Mouse (Mus musculus) MEL (cell line): ENCODE results near the gene D17Wsu92e. TPM values are rescaled to one million over a fixed set of nuclear protein-coding genes. Genes with fewer than 3 reads are reported as not detected.

ENCODE experiments used
- DNase-seq: peaks from one replicate; pipeline ENCODE4 v3.0.0; 2011; ENCODE audit warnings: low read depth, low spot score
- H3K27ac ChIP-seq: 2 replicates; pipeline ENCODE4 v1.5.1; 2012; ENCODE audit warnings: low read depth, mild to moderate bottlenecking, control low read depth, low read length, moderate library complexity; ENCODE audit not compliant: control insufficient read depth
- H3K27me3 ChIP-seq, 2 experiments: fragments of 150-350 bp in 1 of 2; sonication (generic) in 1 of 2; 2 replicates each; pipeline ENCODE4 v1.6.1; 2012; ENCODE audit warnings: low read length in 2 of 2, mild to moderate bottlenecking in 2 of 2, improper control_type of control experiment in 1 of 2, moderate library complexity in 1 of 2; ENCODE audit not compliant: insufficient read depth in 2 of 2, control insufficient read depth in 1 of 2
- H3K36me3 ChIP-seq, 2 experiments: 2 replicates each; pipeline ENCODE4 v1.6.1; 2012 to 2014; ENCODE audit warnings: low read length in 2 of 2, improper control_type of control experiment in 1 of 2, inconsistent platforms in 1 of 2, mild to moderate bottlenecking in 1 of 2; ENCODE audit not compliant: insufficient read depth in 2 of 2, control insufficient read depth in 1 of 2
- H3K4me1 ChIP-seq, 2 experiments: fragments of 150-350 bp in 1 of 2; sonication (generic) in 1 of 2; 2 replicates each; pipeline ENCODE4 v1.6.1; 2012; ENCODE audit warnings: low read length in 2 of 2, improper control_type of control experiment in 1 of 2, mild to moderate bottlenecking in 1 of 2; ENCODE audit not compliant: insufficient read depth in 2 of 2, control insufficient read depth in 1 of 2
- H3K4me3 ChIP-seq, 2 experiments: fragments of 150-350 bp in 1 of 2; sonication (generic) in 1 of 2; 2 replicates each; pipeline ENCODE4 v1.5.1; 2012; ENCODE audit warnings: low read depth in 2 of 2, low read length in 2 of 2, mild to moderate bottlenecking in 2 of 2, moderate library complexity in 2 of 2, control low read depth in 1 of 2, improper control_type of control experiment in 1 of 2; ENCODE audit not compliant: control insufficient read depth in 1 of 2, insufficient read depth in 1 of 2
- H3K79me2 ChIP-seq: 2 replicates; pipeline ENCODE4 v1.6.1; 2012; ENCODE audit warnings: mild to moderate bottlenecking, low read length, moderate library complexity; ENCODE audit not compliant: control insufficient read depth, poor library complexity, insufficient read depth
- H3K9ac ChIP-seq: 2 replicates; pipeline ENCODE4 v1.6.1; 2012; ENCODE audit warnings: low read depth, mild to moderate bottlenecking, control low read depth, low read length, moderate library complexity; ENCODE audit not compliant: control insufficient read depth, poor library complexity, severe bottlenecking
- H3K9me3 ChIP-seq: fragments of 150-350 bp; sonication (generic); replicated peaks from 2 replicates; pipeline ENCODE4 v1.6.1; 2012; ENCODE audit warnings: mild to moderate bottlenecking, low read length, improper control_type of control experiment, moderate library complexity; ENCODE audit not compliant: insufficient read depth
- BHLHE40 ChIP-seq: IDR thresholded peaks from 2 replicates; pipeline ENCODE4 v1.6.1; 2012; ENCODE audit warnings: low read depth, mild to moderate bottlenecking, inconsistent platforms, low read length, improper control_type of control experiment, borderline replicate concordance
- CHD1 ChIP-seq: IDR thresholded peaks from 2 replicates; pipeline ENCODE4 v1.6.1; 2012; ENCODE audit warnings: low read depth, mild to moderate bottlenecking, inconsistent platforms, low read length, improper control_type of control experiment
- CTCF ChIP-seq, 3 experiments: IDR thresholded peaks in 2 of 3; conservative IDR thresholded peaks in 1 of 3; 2 replicates each; pipeline ENCODE4 v1.5.1; 2011 to 2012; ENCODE audit warnings: low read length in 3 of 3, low read depth in 2 of 3, mild to moderate bottlenecking in 2 of 3, improper control_type of control experiment in 1 of 3, inconsistent platforms in 1 of 3, mixed read lengths in 1 of 3, moderate library complexity in 1 of 3; ENCODE audit not compliant: control insufficient read depth in 1 of 3, insufficient read depth in 1 of 3, poor library complexity in 1 of 3, severe bottlenecking in 1 of 3
- ELF1 ChIP-seq: IDR thresholded peaks from 2 replicates; pipeline ENCODE4 v1.6.1; 2014; ENCODE audit warnings: low read depth, mild to moderate bottlenecking, inconsistent platforms, low read length, improper control_type of control experiment, moderate library complexity
- EP300 ChIP-seq, 2 experiments: IDR thresholded peaks; 2 replicates each; pipeline ENCODE4 v1.6.1; 2011; ENCODE audit warnings: improper control_type of control experiment in 2 of 2, low read length in 2 of 2, low read depth in 1 of 2, mild to moderate bottlenecking in 1 of 2
- GABPA ChIP-seq: IDR thresholded peaks from 2 replicates; pipeline ENCODE4 v1.6.1; 2012; ENCODE audit warnings: low read depth, mild to moderate bottlenecking, inconsistent platforms, low read length, improper control_type of control experiment, moderate library complexity
- GATA1 ChIP-seq: IDR thresholded peaks from 2 replicates; pipeline ENCODE4 v1.6.1; 2011; ENCODE audit warnings: low read depth, low read length, improper control_type of control experiment
- KAT2A ChIP-seq: conservative IDR thresholded peaks from 2 replicates; pipeline ENCODE4 v1.6.1; 2012; ENCODE audit warnings: low read depth, low read length, improper control_type of control experiment, inconsistent platforms
- MAFK ChIP-seq: IDR thresholded peaks from 2 replicates; pipeline ENCODE4 v1.6.1; 2011; ENCODE audit warnings: low read depth, mild to moderate bottlenecking, low read length, improper control_type of control experiment, borderline replicate concordance
- MAX ChIP-seq: IDR thresholded peaks from 2 replicates; pipeline ENCODE4 v1.6.1; 2011; ENCODE audit warnings: low read length, improper control_type of control experiment
- MAZ ChIP-seq: IDR thresholded peaks from 2 replicates; pipeline ENCODE4 v1.6.1; 2012; ENCODE audit warnings: low read depth, mild to moderate bottlenecking, inconsistent platforms, low read length, improper control_type of control experiment
- MXI1 ChIP-seq: IDR thresholded peaks from 2 replicates; pipeline ENCODE4 v1.6.1; 2011; ENCODE audit warnings: mild to moderate bottlenecking, low read depth, low read length, improper control_type of control experiment
- MYC ChIP-seq: IDR thresholded peaks from 2 replicates; pipeline ENCODE4 v1.6.1; 2011; ENCODE audit warnings: low read depth, mild to moderate bottlenecking, low read length, improper control_type of control experiment, moderate library complexity
- NELFE ChIP-seq: IDR thresholded peaks from 2 replicates; pipeline ENCODE4 v1.6.1; 2011; ENCODE audit warnings: low read depth, low read length, improper control_type of control experiment
- NRF1 ChIP-seq: IDR thresholded peaks from 2 replicates; pipeline ENCODE4 v1.6.1; 2014; ENCODE audit warnings: low read depth, mild to moderate bottlenecking, inconsistent platforms, low read length, improper control_type of control experiment, moderate library complexity; ENCODE audit not compliant: poor library complexity, insufficient read depth, severe bottlenecking
- POLR2AphosphoS5 ChIP-seq: IDR thresholded peaks from 2 replicates; pipeline ENCODE4 v1.6.1; 2012; ENCODE audit warnings: low read depth, borderline replicate concordance, mild to moderate bottlenecking, inconsistent platforms, low read length, moderate library complexity, mixed read lengths
- RAD21 ChIP-seq: IDR thresholded peaks from 2 replicates; pipeline ENCODE4 v1.6.1; 2011; ENCODE audit warnings: mild to moderate bottlenecking, low read depth, low read length, improper control_type of control experiment
- RCOR1 ChIP-seq: IDR thresholded peaks from 2 replicates; pipeline ENCODE4 v1.6.1; 2012; ENCODE audit warnings: low read depth, mild to moderate bottlenecking, inconsistent platforms, low read length, improper control_type of control experiment
- SMC3 ChIP-seq: IDR thresholded peaks from 2 replicates; pipeline ENCODE4 v1.6.1; 2011; ENCODE audit warnings: low read depth, low read length, improper control_type of control experiment
- TAL1 ChIP-seq: IDR thresholded peaks from 2 replicates; pipeline ENCODE4 v1.6.1; 2012; ENCODE audit warnings: mild to moderate bottlenecking, inconsistent platforms, low read length, moderate library complexity, mixed read lengths
- TBP ChIP-seq: IDR thresholded peaks from 2 replicates; pipeline ENCODE4 v1.8.0; 2011; ENCODE audit warnings: low read depth, low read length, improper control_type of control experiment
- USF2 ChIP-seq, 2 experiments: IDR thresholded peaks; 2 replicates each; pipeline ENCODE4 v1.6.1; 2011 to 2012; ENCODE audit warnings: improper control_type of control experiment in 2 of 2, low read length in 2 of 2, borderline replicate concordance in 1 of 2, inconsistent platforms in 1 of 2, low read depth in 1 of 2, mild to moderate bottlenecking in 1 of 2; ENCODE audit not compliant: insufficient read depth in 1 of 2
- ZMIZ1 ChIP-seq: IDR thresholded peaks from 2 replicates; pipeline ENCODE4 v1.6.1; 2012; ENCODE audit warnings: low read depth, mild to moderate bottlenecking, inconsistent platforms, low read length, improper control_type of control experiment, moderate library complexity
- ZNF384 ChIP-seq: IDR thresholded peaks from 2 replicates; pipeline ENCODE4 v1.6.1; 2012; ENCODE audit warnings: low read depth, mild to moderate bottlenecking, inconsistent platforms, low read length, improper control_type of control experiment
- polyA plus RNA-seq, 2 experiments: library from polyadenylated mRNA; stranded (reverse) in 1 of 2; unstranded in 1 of 2; fragments of >175 nt in 1 of 2; fragments of >200 nt in 1 of 2; gene quantifications; 2 replicates each; pipeline versions ENCODE4 v1.2.1 to v1.2.4; 2012; ENCODE audit warnings: low replicate concordance in 2 of 2, low read depth in 1 of 2; ENCODE audit not compliant: insufficient read length in 2 of 2, insufficient read depth in 1 of 2, missing spikeins in 1 of 2
- total RNA-seq: library from RNA; depleted of rRNA; stranded (reverse); fragments of 300-350 nt; gene quantifications from 2 replicates; pipeline ENCODE4 v1.2.3, GENCODE M21; 2012

Gene D17Wsu92e
- total and polyA plus RNA-seq, 3 experiments: 72.5 to 108 TPM; not detected in 1

- DNase-seq: no peak
- H3K9ac ChIP-seq: no peak overlapping the region
- no peaks in the 10 kb centered on the region for H3K27me3 ChIP-seq
- no peak for TF ChIP-seq TBP
- TF ChIP-seq RAD21: no peak
- no peak for TF ChIP-seq EP300 (IDR thresholded peaks at IDR 0.05; ENCODE audit: low read depth in 1 of 2, low read length in 2 of 2)
- no peak for TF ChIP-seq NRF1
- TF ChIP-seq MYC: no peak
- no peak for TF ChIP-seq ZNF384
- TF ChIP-seq ELF1: no peak
- no peak for TF ChIP-seq SMC3
- no peak for TF ChIP-seq MAFK
- no peak for TF ChIP-seq CTCF (IDR thresholded peaks at IDR 0.05 in 2 of 3, conservative IDR thresholded peaks at IDR 0.05 in 1 of 3; ENCODE audit: control insufficient read depth in 1 of 3, insufficient read depth in 1 of 3, low read depth in 2 of 3, low read length in 3 of 3, poor library complexity in 1 of 3, severe bottlenecking in 1 of 3)
- no peak for TF ChIP-seq CHD1
- no peak for TF ChIP-seq GATA1
- no peak for TF ChIP-seq USF2 (IDR thresholded peaks at IDR 0.05; ENCODE audit: borderline replicate concordance in 1 of 2, insufficient read depth in 1 of 2, low read depth in 1 of 2, low read length in 2 of 2)
- TF ChIP-seq, all 39 proteins: peak for 0
- Histone ChIP-seq H3K79me2 (0 out of 2 replicates have a peak, but pooled peaks cover 2% of the 10 kb centered on the region), H3K36me3 (peaks cover 3 to 21% of the 10 kb centered on the region in 2 experiments), H3K27ac (no peak overlapping the region), H3K4me1 (peaks cover 4 to 6% of the 10 kb centered on the region in 2 experiments; a peak in 3 of 4 replicates), H3K9me3 (no peaks in the 10 kb centered on the region), H3K4me3 (no peak overlapping the region)
Measured at GRCm38 (mm10) chr17:27851076-27851475, 30.6 kb upstream of the D17Wsu92e start.

GRCm38 (mm10) chr17:27848351-27848750 lies 27.9 kb upstream of the D17Wsu92e start:
- Histone ChIP-seq H3K4me3 (no peak overlapping the region), H3K4me1 (no peaks in the 10 kb centered on the region), H3K9ac (no peak overlapping the region), H3K27ac (no peak overlapping the region), H3K27me3 (no peaks in the 10 kb centered on the region), H3K79me2 (0 out of 2 replicates have a peak, but pooled peaks cover 2% of the 10 kb centered on the region), H3K36me3 (peaks cover 0 to 26% of the 10 kb centered on the region in 2 experiments; a peak in 3 of 4 replicates), H3K9me3 (no peaks in the 10 kb centered on the region)
- TF ChIP-seq GATA1 (no peak), POLR2AphosphoS5 (no peak), EP300 (IDR thresholded peaks at IDR 0.05; ENCODE audit: low read depth in 1 of 2, low read length in 2 of 2) (no peak), KAT2A (no peak), MAFK (no peak), CHD1 (no peak), MAX (no peak), BHLHE40 (no peak), NELFE (no peak), TBP (no peak), RCOR1 (no peak), GABPA (no peak), USF2 (IDR thresholded peaks at IDR 0.05; ENCODE audit: borderline replicate concordance in 1 of 2, insufficient read depth in 1 of 2, low read depth in 1 of 2, low read length in 2 of 2) (no peak), ELF1 (no peak), TAL1 (no peak), MAZ (no peak), MXI1 (no peak), MYC (no peak), ZMIZ1 (no peak)
- no peak for DNase-seq
